Mouse (Mus musculus) kidney, postnatal 10 days (tissue): ENCODE results near the gene Rps25.
"Not testable (repeated sequence)": the region's sequence is repeated elsewhere in the genome, so short reads cannot be mapped to it uniquely, and the experiment has no call there.

Source experiments
- DNase-seq: peaks from one replicate; pipeline ENCODE4 v3.0.0; 2021; ENCODE audit warnings: mixed read lengths

Gene Rps25

DNA sequence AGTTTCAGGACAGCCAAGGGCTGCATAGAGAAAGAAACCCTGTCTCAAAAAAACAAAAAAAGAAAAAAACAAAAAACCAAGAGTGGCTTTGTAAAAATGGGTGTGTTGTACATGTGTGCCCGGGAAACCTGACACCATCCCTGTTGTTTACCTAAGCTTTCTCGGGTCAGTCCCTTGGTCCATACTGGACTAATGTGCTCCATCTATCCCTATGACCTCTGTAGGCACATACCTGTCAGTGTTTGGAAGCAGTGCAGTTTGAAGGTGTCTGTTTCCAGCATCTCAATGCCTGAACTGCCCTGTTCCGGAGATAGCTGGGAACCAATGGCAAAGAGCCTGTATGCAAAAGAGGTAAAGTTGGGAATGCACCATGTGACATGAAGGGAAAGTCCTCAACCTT, 1.9 kb upstream of the Rps25 start:
- DNase-seq = no peak

DNA sequence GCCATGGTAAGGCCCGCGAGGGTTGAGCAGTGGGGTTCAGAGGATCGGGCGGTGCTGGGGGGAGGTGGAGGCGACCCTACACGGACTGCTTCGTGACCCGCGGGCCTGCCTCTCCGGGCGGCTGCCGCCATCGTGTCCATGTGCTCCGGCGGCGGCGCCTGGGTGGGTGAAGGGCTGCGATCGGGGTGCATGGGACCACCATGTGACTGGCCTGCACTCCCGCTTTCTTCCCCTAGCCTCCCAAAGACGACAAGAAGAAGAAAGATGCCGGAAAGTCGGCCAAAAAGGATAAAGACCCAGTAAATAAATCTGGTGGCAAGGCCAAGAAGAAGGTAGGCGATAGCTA, 786 bp downstream of the Rps25 start:
- DNase-seq = no peak

DNA sequence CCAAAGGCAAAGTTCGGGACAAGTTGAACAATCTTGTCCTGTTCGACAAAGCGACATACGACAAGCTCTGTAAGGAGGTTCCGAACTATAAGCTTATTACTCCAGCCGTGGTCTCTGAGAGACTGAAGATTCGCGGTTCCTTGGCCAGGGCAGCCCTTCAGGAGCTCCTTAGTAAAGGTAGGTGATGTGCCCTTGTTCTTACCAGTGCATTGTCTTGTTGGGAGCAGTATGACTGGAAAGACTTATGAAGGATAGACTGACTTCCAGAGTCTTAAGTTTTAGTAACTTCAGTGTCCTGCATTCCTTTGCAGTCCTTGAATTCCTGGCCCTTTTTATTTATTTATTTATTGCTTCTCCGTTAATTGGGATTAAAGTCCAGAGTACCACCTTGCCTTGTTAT, 1.8 kb downstream of the Rps25 start:
- DNase-seq = not testable (repeated sequence)

DNA sequence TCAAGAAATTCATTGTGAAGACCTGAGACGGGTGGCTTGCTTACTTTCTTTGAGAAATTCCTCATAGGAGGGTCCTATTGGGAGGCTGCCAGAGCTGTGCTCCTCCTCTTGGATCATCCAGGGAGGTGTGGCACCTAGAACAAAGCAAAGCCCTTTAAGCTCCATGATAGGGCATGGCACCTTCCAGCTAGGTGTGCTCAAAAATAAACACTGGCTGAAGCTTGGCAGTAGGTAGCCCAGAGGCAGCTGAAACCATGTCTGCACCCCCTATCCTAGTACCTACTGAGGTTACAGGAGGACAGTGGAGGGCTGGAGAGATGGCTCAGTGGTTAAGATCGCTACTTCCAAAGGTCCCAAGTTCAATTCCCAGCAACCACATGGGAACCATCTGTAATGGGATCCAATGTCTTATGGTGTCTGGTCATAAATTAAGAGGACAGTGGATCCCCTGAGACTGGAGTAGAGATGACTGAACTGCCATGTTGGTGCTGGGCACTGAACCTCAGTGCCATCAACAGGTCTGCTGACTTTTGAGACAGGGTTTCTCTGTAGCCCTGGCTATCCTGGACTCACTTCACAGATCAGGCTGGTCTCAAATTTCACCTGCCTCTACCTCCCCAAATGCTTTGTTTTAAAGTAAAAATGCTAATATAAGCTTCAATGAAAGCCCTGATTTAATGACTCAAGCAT, 3.9 kb downstream of the Rps25 start:
- no peak for DNase-seq

DNA sequence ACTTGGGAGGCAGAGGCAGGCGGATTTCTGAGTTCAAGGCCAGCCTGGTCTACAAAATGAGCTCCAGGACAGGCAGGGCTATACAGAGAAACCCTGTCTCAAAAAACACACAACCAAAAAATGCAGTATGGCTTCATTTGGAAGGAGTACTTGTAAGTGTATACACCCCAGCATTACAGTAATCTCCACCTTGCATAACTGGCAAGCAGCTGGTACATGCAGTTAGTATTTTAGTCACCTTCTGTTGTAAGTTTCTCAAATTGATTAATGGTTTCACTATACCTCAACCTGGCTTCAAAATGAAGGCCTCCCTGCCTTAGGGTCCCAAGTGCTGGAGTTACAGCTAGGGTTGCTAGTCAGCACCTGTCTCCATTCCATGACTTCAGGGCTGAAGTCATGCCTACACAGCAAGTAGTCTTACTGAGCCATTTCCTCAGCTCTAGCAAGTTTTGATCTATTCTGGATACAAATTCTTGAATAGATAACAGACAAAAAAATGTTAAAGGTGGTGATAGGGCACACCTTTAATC, 4.7 kb downstream of the Rps25 start:
- no peak for DNase-seq

DNA sequence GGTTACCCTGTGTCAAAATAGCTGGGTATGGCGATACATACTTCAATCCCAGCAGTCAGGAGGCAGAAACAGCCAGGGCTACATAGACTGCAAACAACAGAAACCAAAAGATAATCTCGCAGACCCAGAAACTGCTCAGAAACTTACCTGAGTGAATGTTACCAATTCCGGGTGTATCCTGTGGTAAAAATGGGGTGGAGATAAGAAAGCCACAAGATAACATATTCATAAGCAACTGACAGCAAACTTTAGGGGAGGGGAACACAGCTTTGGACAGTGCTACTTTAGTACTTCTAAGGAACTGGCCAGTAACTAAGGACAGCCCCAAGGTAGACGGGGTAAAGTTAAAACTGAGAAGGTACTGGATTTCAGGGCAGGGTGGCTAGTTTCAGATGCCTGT, 5.4 kb downstream of the Rps25 start:
- DNase-seq = no peak

DNA sequence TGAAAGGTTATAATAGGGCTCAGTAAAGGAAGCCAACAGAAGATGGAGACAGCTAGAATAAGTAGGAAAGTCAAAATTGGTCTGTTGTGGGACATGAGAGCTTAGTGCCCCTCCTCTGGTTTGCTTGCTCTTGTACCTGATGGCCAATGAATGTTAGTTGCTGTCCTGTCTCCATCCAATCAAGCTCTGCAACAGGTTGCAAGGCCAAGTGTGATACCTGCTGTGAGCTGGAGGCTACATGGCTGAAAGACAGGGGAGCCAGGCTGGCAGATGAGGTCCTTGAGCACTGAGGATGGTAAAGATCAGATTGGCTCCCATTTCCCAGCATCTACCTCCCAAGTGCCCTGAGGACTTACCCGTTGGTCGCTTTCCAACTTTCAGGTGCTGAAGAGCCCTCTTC, 5.8 kb downstream of the Rps25 start:
- no peak for DNase-seq

DNA sequence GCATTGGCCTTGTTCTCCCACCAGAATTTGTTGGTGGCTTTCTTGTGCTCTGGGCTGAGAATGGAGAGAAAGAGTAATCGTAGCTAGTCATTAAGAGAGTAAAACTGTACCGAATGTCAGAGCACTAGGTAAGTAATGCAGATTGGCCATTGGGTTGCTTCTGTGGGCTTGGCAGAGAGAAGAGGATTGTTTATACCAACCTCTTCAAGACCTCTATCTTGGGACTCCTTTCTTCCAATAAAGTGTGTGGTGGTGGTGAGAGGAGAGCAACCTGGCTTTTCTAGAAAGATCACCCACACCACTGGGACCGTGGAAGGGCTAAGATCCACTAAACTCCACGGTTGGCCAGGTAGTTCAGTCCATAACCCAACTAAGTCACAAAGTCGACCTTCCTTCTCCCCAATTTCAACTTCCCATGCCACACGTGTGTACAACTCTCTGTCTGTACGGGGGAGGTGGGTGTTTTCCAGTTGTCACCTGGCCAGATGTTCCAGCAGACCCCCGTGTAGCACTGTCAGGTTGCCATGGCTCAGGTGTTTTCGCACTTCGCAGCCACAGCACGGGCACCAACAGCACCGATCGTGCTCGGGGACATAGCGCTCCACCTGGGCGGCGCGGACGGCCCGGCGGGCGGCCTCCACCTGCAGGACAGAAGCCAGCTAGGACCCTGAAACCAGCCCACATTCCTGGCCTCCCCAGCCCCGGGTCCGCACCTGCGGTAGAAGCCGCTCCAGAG, 10.4 kb downstream of the Rps25 start:
- DNase-seq = no peak

DNA sequence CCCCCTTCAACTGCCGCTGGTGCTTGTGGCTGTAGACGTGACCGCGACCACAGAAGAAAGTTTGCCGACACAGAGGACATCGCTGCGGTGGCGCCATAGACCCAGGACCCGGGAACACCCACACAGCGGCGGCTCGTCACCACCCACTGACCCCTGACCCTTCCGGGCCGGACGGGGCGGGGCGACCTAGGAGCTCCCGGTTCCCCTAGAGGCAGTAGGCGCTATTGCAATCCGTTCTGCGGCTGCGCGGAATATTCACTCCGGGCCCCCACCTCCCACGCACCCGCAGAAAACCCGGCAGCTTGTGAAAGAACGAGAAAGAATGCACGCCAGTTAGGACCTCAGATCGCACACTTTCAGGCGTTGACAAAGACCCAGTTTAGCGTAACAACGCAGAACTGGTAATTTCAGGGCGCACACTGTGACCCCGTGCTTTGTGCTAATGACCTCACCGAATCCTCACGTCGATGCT, 11.0 kb downstream of the Rps25 start:
- DNase-seq = peak; percentile 98

DNA sequence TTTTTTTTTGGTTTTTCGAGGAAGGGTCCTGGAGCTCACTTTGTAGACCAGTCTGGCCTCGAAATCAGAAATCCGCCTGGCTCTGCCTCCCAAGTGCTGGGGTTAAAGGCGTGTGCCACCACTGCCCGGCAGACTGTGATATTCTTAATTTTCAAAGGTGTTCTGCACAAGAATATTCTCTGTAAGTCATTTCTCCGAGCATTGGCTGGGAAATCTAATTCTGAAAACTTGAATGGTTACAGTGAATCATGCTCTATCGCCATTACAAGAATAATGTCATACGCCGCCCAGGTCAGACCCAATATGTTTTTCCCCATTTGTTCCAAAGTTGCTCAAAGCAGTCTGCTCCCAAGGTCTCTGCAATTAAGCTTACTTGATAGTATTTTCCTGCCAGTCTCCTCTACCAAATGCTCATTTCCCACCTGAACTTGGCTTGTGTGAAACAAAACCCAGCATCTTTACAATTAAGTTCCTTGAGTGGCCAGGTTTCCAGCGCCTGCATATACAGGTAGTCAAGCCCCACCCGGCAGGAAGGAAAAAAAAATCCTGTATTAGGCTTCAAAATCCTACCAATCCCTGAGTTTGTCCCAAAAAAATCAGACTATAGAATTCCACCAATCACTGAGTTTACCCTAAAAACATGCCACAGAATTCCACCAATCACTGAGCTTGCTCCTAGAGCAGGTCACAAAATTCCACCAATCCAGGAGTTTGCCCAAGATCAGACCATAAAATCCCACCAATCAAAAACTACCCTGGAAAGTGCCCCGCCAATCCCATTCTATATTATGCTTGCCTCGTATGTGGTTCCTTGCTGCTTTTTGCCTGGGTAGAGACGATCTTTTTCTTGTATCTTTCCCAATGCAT, 11.8 kb downstream of the Rps25 start, which contains the start of gene Ccdc84:
TSS of gene Ccdc84 (minus strand) at position 51 of the 867 bp plus-strand sequence.
- no peak for DNase-seq

DNA sequence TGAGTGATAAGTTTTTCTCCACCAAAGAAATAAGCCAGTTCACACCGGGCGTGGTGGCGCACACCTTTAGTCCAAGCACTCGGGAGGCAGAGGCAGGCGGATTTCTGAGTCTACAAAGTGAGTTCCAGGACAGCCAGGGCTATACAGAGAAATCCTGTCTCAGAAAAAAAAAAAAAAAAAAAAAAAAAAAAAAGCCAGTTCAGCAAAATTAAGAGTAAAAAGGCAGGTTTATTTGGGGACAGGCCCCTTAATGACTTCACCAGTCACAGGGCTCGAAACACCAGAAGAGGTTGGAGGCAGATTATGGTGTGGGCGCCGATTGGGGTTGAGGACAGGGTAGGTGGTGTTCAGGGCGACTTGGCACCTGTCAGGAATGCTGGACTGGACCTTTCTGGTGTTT, 12.8 kb downstream of the Rps25 start:
- not testable (repeated sequence) for DNase-seq

DNA sequence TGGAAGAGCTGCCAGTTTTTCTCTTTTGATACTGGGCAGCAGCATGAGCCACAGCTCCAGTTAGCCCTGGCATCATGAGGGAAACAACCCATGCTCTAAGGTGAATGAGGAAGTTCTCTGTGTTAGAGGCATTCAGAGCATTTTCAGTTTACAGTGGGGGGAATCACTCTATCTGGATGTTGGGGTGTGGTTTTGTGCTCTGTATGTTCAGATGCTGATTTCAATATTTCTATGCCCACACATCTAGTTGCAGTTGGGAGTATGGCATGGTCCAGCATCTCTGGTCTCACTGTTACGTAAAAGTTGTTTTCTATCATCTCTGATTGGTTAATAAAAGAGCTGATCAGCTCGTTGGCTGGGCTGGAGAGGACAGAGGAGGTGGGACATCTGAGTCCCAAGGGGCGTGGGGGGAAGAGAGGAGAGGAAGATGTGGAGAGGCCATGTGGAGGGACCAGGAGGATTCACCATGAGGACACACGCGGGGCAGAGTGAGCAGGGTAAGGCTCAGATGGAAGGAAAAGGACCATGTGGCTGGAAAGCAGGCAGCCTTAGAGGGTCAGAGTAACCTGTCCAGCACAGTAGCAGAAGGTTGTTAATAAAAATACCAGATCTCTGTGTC, 13.4 kb downstream of the Rps25 start:
- no peak for DNase-seq

DNA sequence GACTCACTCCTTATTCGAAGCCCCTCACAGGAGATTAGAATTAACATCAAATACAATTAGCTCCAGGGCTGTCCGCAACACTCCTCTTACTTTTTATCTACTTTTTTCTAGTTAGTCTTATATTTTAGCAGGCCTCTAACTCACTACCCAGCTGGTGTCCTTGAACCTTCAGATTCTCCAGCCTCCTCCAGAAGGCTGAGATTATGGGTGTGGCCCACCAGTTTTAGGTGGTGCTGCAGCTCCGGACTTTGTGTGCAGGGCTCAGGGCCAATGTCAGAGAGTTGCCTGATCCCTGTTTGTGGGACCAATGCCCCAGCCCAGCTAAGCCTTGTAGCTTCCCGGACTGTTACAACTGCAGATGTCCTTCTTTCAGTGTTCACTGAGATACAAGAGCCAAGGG, 16.6 kb downstream of the Rps25 start:
- DNase-seq = no peak

DNA sequence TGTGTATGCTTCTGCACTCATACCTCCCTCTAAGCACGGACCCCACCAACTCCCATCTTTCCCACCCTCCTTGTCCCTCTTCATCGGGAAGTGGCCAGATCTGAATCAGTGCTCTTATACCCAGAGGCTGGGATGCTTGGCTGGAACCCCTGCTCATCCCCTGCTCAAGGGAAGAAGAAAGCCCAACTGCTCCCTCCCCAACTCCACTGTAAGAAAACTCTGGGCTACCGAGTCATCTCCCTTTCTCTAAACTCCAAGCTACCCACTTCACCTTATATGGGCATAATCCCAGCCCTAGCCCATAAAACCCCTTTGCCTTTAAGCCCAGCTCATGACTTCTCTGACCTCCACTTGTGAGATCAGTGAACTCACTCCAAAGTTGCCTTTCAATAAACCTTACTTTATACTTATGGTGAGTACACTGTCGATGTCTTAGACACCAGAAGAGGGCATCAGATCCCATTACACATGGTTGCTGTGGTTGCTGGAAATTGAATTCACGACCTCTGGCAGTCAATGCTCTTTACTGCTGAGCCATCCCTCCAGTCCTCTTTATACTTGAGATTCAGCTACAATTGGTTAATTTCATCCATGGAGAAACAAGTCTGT, 25.7 kb downstream of the Rps25 start:
- no peak for DNase-seq

DNA sequence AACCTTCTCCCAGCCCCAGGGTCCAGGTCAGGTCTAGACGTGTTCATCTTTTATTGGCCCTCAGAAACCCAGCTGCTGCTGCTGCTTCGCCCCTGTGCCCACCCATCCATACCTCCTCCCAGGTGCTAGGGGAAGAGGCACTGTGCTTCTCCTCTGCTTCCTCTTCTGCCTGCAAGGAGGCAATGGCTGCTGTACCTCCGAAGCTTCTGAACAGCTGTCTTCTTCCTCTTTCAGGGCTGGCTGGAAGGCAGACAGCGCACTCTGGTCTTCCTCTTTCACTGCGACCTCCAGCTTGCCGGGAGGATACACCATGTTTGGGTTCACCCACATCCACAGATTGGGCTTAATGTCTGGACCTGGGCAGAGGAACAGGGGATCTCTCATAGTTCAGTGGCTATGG, 28.8 kb downstream of the Rps25 start:
- DNase-seq = no peak

DNA sequence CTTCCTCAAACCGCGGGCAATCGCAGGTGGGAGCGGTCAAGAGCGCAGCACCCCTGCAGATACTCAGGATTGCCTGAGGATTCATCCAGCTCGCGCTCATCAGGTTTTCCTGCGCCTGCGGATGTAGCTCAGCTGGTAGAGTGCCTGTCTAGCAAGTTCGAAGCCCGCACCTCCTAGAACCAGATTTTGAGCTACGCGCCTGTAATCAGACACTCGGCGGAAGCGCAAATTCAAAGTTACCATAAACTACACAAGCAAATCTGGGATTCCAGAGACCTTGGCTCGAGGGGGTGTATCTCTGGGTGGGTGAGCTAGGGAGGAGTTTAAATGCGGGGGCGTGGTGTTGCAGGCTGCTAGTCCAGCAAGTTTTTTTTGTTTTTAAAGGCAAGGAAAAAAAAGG, 34.0 kb downstream of the Rps25 start, which contains the start of gene Foxr1:
TSS of gene Foxr1 (minus strand) at position 176 of the 400 bp plus-strand sequence.
- DNase-seq = no peak

DNA sequence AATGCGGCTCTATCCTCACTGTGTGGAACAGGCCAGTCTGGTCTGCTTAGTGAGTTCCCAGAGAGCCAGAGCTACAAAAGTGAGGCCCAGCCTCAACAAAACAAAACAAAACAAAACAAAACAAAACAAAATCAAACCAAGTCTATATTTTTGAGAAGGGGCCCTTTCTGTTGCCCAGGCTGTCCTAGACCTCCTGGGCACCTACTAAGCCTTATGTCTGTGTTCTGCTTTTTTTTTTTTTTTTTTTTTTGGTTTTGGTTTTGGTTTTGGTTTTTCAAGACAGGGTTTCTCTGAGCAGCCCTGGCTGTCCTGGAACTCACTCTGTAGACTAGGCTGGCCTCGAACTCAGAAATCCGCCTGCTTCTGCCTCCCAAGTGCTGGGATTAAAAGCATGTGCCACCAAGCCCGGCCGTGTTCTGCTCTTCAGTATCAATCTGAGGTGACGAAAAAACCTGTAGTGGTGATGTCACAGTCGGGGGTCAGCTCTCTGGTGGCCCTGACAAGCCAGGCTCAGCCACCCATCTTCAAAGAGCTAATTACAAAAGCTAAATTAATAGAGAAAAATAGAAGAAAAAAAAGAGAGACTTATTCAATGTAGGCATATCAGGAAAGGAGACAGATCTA, 37.6 kb downstream of the Rps25 start:
- not testable (repeated sequence) for DNase-seq

DNA sequence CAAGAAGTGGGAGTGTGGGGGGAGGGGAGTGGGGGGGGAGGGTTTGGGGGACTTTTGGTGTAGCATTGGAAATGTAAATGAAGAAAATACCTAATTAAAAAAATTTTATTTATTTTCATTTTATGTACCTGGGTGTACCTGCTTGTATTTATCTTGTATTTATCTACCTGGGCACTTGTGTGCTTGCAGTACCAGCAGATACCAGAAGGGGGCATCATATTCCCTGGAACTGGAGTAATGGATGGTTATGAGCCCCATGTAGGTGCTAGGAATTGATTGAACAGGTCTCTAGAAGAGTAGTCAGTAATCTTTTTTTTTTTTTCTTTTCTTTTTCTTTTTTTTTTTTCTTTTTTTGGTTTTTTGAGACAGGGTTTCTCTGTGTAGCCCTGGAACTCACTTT, 43.4 kb downstream of the Rps25 start:
- no peak for DNase-seq

DNA sequence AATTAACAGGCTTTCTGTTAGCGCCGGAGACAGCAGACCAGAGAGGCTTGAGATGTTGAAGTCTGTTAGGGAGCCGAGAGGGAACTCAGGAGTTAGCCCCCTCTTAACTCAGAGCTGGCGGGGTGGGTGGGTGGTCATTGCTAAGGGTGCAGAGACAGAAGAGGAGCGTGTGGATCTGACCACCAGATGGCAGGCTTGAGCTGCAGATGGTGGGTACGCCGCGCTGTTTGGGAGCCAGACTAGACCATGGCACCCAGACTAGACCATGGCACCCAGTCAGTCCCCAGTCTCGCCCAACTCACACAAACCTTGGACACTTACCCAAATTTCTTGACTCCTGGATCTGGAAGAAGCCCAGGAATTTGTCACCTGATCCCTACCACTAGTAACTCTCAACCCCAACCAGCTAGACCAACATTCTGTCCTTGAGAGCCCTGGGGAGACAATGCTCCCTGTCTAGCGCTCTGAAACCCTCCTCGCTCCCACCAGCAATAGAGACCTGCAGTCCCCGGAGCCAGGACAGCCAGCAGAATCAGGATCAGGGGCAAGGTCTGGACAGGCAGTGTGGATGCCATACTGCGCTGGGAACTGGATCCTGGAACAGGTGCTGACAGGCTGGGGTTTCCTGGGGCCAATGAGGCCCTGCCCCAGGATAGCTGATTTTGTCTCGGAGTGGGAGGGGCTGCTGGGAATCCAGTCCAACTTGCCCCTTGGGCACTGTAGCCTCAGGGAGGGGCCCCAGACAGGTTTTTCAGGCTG, 47.4 kb downstream of the Rps25 start:
- DNase-seq = peak; percentile 93

DNA sequence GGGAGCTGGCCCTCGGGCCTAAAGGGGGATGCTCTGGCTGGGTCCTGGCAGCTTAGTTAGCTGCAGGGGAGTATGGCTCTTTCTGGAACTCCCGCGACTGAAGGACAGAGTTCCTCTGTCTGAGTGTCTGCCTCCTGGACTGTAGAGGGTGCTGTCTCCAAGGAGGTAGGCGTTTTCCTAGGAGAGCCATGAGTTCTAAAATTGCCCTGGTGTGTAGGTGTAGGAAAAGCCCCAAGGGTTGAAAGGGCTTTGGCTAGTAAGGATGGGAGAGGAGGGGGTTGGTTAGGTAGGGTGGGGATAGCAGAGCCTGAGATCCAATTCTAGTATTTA, 47.9 kb downstream of the Rps25 start, which contains the start of gene Upk2:
TSS of gene Upk2 (minus strand) at position 86 of the 330 bp plus-strand sequence.
- no peak for DNase-seq
